Mouse (Mus musculus) left cerebral cortex, adult 18-20 months (tissue): Measurements from ENCODE around the gene Inka1. TPM values are rescaled to one million over a fixed set of nuclear protein-coding genes. Genes with fewer than 3 reads are reported as not detected.
A peak's percentile ranks its signal among the peaks of the same experiment; 100 is the strongest.
"Not testable (repeated sequence)": the region's sequence is repeated elsewhere in the genome, so short reads cannot be mapped to it uniquely, and the experiment has no call there.

Source experiments
- DNase-seq, 2 experiments: peaks; one replicate each; pipeline ENCODE4 v3.0.0; 2021 to 2022; ENCODE audit warnings: low spot score in 2 of 2, mixed read lengths in 1 of 2
- long read RNA-seq, 2 experiments: library from polyadenylated mRNA; stranded (forward); transcript quantifications; one replicate each; pipeline ENCODE4 v2.0.0; 2021
- total RNA-seq, 2 experiments: library from RNA; stranded (reverse); gene quantifications; 2 replicates each; pipeline ENCODE4 v1.2.3; 2021

The Inka1 gene
- total RNA-seq, result 1 to 10 TPM; 4.0 to 4.5 TPM
- long read RNA-seq, experiment 1, partial matches to known transcripts, result 0 of 4 reads
- long read RNA-seq, experiment 1, other reads (novel, unspliced or antisense), result 0 of 4 reads
- long read RNA-seq, experiment 2, partial matches to known transcripts, result 0 of 3 reads
- long read RNA-seq, experiment 2, other reads (novel, unspliced or antisense), result 0 of 3 reads

DNA sequence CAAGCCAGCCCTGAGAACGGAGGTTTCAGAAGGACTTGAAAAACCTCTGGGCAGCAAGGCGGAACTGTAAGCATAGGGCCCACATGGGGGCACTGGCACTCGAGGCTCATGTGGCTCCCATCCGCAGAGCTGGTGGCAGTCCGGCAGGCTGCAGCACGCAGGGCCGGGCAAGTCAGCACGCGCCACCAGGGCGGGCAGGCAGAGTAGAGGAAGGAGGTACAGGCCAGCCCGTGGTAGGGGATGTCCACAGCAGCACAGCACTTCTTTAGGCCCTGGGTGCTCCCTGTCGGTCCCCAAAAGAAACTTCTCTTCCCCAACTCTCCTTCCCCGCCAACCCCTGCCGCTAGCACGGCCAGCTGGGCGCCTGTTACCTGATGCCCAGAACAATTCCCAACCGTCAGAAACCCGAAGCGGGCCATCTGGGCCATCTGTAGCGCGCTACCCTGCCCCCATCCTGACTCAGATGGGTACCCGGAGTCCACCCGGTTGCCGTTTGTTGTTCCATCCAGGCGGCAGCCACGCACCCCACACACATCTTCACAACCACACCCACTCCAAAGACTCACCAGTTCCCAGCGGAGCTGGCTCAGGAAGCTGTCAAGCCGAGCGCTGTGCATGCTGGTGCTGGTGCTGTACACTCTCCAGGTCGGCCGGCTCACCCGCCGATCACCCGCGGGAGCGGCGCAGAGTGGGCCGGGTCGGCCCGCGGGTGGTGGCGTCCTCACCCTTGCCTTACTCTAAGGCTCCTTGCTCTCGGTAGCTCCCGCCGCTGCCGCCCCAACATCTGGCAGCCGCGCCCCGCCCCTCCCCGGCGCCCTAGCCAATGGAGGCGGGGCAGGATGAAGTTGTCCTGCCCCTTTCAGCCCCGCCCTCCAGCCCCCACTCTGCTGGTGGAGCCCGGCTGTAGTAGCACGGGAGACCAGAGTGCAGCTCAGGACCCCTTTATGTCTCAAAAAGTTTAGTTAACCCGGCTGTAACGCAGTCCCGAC lies at the start of gene Inka1:
Inka1 (minus strand) TSS at position 749 of the 989 bp plus-strand sequence.
- peak; percentile 68 to 79 for DNase-seq

DNA sequence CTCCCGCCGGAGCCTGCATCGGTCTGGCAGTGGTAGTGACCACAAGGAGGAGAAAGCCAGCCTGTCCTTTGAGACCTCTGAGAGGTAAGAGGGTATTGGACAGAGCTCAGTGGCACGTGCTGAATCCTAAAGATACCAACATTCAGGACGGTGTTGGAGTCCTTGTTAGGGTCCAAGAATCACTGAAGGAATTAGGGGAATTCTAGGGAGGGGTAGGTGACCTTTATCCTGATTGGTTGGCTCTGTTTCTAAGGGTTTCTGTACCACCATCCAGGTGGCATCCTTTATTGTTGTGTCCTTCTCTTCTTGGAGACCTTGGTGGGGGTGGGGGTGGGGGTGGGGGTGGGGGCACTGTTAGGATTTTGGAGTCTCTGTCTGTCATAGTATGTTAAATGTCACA lies 46.4 kb upstream of the Inka1 start:
- no peak for DNase-seq

- no peak for DNase-seq
These were observed 42.2 kb upstream of the Inka1 start for GRCm38 (mm10) chr9:108027867-108028266.

DNA sequence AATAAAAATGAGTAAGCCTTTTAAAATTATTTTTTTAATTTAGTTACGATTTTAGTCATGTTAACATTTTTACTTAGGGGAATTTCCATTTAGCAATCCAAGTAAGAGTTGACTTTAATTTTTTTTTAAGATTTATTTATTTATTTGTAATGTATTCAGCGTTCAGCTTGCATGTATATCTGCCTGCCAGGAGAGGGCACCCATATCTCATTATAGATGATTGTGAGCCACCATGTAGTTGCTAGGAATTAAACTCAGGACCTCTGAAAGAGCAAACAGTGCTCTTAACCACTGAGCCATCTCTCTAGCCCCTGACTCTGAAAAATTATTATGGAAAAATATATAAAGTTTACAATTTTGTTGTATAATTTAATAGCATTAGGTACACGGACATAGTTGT lies 40.9 kb upstream of the Inka1 start:
- no peak for DNase-seq

DNA sequence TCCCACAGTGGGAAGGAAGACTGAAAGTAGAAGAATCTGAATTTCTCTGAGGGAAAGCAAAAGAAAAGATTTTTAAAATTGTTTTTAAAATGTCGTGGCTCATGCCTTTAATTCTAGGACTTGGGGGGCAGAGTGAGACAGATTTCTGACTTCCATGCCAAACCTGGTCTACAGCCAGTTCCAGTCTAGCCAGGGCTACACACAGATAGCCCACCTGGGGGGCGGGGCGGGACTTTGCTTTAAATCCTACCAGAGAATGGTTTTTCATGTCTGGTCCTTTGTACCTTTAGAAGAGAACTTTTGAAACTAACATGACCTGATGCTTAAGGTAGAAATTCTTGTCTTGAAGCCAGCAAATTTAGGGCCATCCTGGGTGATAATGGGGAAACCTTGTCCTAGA lies 37.5 kb upstream of the Inka1 start:
- DNase-seq, result no peak

- DNase-seq, result no peak
These were observed 35.1 kb upstream of the Inka1 start for GRCm38 (mm10) chr9:108020741-108021140.

DNA sequence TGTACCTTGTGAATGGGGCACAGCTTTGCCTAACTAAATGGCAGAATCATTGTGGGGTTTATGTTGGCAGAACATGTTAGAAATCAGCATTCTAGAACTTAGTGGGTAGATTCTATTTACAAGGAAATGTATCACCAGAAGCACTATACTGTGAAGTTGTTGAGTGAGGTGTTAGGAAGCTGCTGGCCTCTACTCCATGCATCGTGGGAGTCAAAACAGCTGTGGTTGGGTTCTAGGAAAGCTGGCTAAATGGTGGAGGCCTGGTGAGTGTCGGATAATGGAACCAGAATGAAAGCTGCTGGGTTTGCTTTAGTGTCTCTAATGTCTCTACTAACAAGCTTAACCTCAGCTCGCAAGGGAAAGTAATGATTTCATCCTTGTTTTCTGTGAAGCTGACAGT lies 31.4 kb upstream of the Inka1 start:
- DNase-seq, result peak; percentile 45 to 51

- DNase-seq, result not testable (repeated sequence)
These were observed 27.9 kb upstream of the Inka1 start for GRCm38 (mm10) chr9:108013577-108013976.

DNA sequence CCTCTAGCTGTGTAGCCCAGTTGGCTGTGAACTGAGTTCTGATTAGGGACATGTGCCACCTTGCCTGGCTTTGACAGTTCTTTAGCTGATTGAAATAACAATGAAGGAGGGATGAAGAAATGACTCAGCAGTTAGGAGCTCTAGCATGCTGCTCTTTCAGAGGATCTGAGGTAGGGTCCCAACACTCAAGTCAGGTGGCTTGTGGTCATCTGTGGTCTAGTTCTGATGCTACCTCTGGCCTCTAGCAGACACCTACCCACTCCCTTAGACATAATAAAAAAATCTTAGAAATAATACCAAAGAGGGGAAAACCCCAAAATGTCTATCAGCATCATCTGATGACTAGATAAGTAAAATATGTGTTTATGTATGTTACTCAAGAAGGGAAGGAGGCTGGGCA lies 24.7 kb upstream of the Inka1 start:
- DNase-seq, result no peak

GRCm38 (mm10) chr9:108008041-108008440 lies 22.4 kb upstream of the Inka1 start:
- no peak for DNase-seq

GRCm38 (mm10) chr9:108003531-108003890 lies 17.8 kb upstream of the Inka1 start:
- DNase-seq, result no peak

DNA sequence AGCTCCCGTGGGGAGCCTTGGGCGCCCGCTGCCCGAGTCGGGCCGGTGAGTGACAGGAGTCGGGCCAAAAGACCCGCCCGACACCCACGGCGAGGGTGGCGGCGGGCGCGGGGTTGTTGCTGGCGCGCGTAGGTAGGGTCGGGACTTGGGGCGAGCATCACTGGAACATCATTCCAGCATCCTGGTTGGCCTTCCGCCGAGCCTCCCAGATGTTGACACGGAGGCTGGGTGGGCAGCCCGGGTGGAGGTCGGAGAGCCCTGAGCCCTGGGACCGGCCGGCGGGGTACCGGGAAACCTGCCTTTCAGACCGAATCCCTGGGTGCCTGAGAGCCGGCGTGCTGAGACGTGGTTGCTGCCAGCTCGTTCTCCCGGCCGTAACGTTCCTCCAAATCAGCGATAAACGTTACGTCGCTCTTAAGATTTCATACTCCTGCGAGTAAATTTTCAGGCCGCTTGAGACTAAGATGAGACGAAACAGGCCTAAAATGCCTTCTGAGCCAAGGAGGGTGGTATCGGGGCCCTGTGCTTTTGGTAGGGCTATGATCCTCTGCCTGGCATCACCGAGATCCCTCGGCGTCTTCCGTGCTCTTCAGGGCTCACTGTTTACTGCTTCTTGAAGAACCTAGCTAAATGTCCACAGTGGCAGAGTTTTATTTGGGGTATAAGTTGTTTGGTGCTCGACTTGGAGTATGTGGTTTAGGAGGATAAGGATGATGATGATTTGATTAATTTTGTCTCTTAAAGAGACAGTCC lies 17.3 kb upstream of the Inka1 start:
- peak in 1 of 2 experiments; percentile 34 for DNase-seq

DNA sequence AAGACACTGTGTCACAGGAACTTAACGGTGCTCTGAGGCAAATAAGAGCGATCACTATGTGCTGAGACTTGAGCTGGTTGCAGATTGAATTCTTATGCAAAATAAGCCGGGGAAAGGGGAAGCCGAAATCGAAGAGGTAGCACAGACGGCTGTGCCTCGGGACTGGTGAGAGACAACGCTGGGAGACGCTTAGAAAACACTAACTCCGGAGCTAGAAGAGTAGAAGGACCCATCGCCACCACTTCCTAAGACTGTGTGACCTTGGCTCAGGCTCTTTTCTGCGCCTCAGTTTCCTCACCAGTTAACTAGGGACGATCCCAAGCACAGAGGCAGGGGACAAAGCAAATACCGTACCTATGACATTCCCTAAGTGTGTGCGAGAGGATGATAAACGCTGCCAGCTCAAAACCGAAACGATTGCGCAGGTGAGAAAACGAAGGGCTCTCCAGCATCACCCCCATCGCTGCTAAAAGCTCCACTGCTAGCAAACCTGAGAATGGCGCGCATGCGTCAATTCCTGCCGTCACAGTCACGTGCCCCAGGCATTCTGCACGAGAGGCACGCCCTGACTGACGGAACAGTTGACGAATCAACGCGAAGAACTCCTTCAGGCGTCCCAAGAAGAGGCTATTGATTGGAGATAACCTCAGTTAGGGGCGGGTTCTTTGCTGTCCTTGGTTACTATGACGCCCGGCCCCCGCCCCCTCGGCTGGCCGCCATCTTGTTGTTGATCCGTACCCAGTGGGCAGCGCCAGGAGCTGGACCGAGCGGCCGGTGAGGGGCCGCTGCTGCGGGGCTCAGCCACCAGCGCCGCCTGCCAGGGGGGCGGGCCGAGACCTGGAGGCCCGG lies 16.5 kb upstream of the Inka1 start, which contains the start of gene Ip6k1:
Ip6k1 (plus strand) TSS at position 580 of the 849 bp plus-strand sequence.
- DNase-seq, result peak; percentile 100

DNA sequence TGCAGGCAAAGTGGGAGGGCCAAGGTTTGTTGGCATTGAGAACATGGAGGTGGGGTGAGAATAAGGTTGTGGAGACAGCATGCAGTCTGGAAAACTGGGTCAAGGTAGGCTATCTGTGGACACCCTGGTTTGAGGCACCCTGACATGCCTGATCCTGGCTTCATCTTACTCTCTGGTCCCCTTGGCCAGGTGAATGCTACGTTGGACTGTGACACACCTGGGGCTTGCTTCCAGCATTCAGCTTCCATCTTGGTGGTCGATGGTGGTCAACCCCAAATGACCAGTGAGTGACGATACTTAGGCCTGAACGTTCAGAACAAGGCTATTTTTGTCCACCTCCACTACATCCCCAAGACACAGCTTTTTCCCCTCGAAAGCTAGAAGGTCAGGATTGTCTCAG lies 10.4 kb upstream of the Inka1 start, which contains the start of gene Gm20662:
Gm20662 (plus strand) TSS at position 301 of the 400 bp plus-strand sequence.
- DNase-seq, result no peak

DNA sequence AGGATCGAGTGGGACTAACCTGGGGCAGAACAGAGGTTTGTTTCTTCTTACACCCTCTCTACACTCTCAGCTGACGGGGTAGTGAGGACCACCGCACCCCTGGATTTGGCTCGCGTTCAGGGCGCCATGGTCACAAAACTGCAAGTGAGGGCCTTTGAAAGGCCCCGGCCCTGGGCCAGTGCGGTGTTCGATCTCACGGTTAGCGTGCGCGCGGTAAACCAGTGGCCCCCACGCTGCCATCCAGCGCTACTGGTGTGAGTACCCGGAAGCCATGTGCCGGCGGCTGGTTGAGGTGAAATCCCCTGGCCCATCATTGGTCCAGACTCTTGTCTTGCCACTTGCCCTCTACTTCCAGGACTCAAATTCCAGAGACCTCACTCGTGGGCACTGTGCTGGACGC lies 9.8 kb upstream of the Inka1 start:
- DNase-seq, result no peak

DNA sequence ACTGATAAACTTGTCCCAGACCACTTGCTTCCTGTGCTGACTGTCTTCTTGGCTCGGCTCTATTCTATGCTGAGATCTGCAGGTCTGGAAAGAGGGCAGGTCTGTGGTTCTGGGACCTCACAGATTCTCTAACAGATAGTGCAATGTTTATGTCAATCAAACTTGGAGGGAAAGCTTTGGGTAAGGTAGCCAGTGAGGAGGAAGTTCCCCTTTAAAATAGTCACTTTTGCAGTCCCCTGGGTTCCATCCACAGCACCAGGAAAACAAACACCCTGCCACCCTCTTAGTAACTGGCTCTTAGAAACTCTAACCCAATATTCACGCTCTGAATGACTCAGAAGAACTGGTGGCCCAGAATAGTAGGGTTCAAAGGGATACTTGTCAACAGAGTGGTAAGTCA lies 8.8 kb upstream of the Inka1 start:
- DNase-seq, result no peak

- DNase-seq, result no peak
These were observed 7.3 kb upstream of the Inka1 start for GRCm38 (mm10) chr9:107993013-107993412.

GRCm38 (mm10) chr9:107992197-107992596 lies 6.5 kb upstream of the Inka1 start, which contains the start of gene Cdhr4:
Gene Cdhr4, plus strand, starts transcription at chr9:107992497.
- no peak for DNase-seq

DNA sequence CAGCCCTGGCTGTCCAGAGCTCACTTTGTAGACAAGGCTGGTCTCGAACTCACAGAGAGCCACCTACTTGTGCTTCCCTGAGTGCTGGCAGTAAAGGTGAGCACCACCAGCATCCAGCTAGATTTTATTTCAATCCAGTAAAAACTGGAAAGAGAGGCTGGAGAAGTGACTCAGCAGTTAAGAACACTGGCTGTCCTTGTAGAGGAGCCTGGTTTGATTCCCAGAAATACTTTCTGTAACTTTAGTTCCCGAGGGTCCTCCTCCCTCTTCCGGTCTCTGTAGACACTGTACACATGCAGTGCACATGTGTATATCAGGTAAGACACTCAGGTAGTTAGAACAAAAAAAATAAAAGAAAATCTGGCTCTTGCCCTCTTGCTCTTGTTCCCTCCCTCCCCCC lies 2.3 kb upstream of the Inka1 start:
- DNase-seq, result no peak

DNA sequence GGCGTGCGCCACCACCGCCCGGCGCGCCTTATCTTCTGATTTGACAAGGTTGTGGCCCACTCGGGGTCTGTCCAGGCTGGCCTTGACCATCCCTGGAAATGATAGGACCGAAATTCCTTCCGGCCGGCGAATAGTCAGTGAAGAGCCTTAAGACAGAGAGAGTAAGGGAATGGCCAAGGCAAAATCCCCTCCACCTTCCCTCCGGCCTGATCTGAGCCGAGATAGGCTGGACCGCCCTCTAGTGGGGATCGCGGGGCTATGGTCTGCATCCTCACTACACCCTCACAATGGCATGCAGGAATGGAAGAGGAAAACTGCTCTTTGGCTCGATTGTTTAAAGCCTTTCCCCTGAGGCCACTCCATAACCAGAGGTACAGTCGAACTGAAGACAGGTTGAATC lies 697 bp upstream of the Inka1 start:
- peak; percentile 79 to 81 for DNase-seq

DNA sequence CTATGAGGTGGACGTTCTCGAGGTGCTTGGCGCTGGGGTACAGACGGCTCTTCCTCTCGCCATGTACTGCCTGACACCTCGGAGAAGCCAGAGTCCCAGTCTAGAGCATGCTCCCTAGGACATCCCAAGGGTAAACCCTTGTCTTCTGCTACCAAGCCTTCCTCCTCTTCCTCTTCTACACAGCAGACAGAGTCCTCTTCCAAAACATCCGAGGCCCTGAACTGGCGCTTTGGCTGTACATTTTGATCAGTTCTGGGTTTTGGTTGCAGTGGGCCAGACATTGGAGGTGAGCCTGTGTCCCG lies 974 bp downstream of the Inka1 start:
- no peak for DNase-seq
